Mouse (Mus musculus): ENCODE measurements around the gene Cdh3.

DNA sequence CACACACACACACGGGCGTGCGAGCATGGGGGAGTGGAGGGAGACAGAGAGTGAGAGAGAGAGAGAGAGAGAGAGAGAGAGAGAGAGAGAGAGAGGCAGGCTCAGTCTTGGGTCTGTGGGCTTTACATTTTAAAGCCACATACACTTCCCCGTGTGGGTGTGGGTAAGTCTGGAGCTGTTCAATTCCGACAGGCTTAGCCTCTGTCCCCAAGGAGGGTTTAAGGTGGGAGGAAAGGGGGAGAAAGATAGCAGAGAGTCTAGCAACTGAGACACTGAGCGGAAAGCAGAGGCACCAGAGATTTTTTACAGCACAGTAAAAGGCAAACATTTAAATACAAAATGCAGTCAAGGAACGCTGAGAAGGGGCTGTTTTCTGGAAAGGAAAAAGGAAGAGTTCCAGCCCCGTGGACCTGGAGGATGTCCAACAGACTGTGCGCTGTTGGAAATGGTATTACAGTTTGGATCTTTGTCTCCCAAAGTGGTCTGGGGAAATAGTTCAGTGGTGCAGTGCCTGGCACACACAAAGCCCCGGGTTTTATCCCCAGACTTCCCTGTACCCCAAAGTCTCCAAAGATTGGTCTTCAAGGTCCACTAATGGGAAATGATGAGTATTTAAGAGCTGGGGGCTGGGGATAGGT lies 5.2 kb upstream of the Cdh3 start:
- no peak for TF ChIP-seq CTCF (IDR thresholded peaks at IDR 0.05)
- no peak for TF ChIP-seq EP300 (IDR thresholded peaks at IDR 0.05)
